Mouse (Mus musculus) layer of hippocampus, postnatal 25 days (tissue): ENCODE measurements around the gene Il6ra. TPM values are rescaled to one million over a fixed set of nuclear protein-coding genes. Genes with fewer than 3 reads are reported as not detected.

Experiments
- DNase-seq, 2 experiments: peaks; one replicate each; pipeline ENCODE4 v3.0.0; 2022; ENCODE audit warnings: mixed read lengths in 2 of 2, low spot score in 1 of 2; ENCODE audit errors: extremely low spot score in 1 of 2
- total RNA-seq, 2 experiments: library from RNA; stranded (reverse); gene quantifications; 2 replicates each; pipeline ENCODE4 v1.2.3; 2021

The Il6ra gene
- 1 to 10 TPM; 4.9 to 5.6 TPM for total RNA-seq

DNA sequence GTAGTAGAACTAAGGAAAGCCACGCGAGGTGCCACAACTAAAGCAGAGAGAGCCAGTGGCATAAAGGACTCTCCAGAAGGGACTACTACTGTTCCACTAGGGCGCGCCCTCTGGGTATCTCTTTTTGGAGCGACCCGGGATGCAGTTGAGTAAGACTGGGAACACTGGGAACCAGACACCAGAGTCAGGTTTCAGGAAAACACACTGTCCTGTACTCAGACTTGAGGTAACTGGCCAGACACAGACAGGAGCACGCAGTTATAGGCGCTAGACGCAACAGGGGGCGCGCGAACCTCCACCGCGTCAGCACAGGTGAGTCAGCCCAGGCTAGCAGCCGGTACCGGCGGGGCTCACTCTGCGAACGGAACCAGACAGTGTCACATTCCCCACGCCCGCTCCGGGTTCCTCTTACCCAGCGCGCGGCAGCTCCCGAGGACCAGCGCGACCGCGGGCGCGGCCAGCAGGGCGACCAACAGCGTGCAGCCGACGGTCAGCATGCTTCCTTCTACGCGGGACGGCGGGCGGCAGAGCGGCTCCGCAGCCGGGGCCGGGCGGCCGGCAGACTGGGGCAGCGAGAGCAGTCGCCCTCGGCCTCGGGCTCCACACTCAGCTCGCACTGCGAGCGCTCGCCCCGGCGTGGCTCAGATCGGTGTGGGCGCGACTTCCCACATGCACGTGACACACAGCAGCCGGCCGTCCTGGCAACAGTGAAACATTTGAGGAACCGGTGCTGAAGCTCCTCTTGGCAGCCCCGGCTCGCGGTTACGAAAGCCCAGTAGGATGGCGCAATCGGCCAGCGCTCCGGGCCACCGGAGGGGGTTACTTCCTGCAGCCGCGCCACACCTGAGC, at the start of gene Il6ra:
TSS of gene Il6ra (minus strand) at position 654 of the 849 bp plus-strand sequence.
- peak; percentile 56 to 57 for DNase-seq

DNA sequence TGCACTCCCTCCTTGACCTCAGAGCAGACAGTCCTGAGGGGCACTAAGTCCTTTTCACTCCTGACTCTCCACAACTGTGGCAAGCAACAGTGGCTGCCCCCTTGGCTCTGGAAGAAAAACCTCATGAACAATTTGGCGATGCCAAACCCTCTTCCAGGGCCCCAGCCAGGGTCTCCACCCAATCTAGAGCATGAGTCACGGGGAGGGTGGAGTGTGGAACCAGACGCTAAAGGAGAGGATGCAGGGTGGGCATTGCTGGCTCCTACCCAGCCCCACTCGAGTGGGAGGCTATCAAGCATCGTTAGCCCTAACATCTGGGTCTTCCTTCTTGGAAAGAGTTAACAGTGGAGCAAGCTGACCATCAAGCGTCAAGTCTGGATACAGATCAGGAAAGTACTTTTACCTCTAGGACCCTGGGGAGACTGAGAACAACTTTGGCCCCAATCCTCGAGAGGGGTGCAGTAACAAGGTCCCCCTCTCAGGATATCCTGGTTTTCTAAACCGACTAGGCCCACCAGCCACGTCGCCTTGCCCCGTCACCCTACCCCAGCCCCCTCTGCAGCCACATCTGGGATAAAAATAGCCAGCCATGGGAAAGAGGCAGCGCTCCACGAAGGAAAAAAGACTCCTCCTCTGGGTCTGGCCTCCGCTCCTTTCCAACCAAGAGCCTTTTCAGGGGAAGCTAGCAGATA, 49.2 kb upstream of the Il6ra start:
- DNase-seq, result no peak

DNA sequence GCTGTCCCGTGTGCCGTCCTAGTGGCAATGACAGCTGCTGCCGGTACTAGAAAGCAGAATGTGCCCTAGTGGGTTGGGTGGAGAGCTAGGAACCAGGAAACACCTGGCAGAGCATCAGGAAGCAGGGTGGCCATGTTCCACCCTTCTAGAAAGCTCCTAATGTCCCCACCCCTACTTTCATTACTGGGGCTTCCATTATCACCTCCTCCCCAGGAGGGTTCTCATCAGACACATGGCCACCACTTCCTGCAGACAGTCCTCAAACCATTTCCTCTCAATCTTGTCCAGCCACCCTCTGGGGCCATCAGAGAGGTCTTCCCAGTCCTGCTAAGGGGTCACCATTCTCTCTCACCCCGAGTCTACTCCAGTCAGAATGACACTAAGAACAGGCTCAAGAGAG, 48.4 kb upstream of the Il6ra start:
- DNase-seq, result no peak

DNA sequence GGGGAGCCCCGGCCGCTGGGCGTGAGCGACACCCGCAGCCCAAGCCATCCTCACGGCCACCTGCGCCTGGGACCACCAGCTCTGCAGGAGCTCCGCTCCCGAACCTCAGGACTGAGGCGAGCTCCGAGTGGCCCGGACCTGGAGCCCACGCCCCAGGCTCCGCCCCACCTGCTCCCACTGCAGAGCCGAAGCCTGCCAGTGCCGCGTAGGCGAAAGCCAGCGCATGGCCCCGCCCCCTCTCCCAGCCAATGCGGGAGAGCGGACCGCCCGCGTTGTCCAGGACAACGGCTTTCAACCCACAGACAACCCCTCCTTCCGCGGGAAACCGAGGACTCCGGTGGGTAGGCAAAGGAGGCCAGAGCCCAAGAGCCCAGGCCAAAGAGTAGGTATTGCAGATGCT, 47.5 kb upstream of the Il6ra start:
- DNase-seq, result peak; percentile 85 to 88

DNA sequence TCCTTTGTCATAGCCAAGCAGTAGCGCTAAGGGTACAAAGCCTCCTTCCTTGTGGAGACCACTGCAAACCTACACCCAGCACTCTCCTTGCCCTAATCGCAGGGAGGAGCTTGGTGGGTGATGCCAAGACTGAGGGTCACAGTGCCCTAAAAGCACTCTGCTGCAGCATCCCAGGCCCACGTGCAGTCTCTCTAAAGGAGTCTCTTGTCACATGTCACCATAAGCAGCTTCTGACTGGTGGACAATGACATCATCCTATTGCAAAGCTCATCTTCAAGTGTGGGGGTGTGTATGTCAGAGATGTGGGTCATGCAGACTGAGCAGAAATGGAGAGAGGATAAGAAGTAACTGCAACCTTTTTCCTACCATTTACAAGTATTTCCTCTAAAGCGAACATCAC, 46.4 kb upstream of the Il6ra start:
- DNase-seq, result no peak

DNA sequence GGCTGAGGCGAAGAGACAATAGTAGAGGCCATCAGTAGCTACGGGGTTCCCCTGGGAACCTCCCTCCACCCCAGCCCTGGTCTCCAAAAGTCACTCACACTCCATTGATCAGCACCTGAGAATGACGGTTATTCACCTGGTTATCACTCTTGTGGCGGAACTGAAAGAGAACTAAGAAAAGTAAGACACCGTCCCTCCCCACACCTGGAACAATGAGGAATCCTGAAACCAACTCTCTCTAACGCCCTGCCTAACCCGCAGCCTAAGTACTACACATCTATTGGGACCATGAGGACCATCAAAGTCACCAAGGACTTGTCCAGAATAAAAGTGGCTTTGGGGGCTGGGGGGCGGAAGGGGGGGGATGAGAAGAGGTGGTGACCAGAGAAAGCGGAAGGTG, 44.9 kb upstream of the Il6ra start:
- DNase-seq, result no peak

DNA sequence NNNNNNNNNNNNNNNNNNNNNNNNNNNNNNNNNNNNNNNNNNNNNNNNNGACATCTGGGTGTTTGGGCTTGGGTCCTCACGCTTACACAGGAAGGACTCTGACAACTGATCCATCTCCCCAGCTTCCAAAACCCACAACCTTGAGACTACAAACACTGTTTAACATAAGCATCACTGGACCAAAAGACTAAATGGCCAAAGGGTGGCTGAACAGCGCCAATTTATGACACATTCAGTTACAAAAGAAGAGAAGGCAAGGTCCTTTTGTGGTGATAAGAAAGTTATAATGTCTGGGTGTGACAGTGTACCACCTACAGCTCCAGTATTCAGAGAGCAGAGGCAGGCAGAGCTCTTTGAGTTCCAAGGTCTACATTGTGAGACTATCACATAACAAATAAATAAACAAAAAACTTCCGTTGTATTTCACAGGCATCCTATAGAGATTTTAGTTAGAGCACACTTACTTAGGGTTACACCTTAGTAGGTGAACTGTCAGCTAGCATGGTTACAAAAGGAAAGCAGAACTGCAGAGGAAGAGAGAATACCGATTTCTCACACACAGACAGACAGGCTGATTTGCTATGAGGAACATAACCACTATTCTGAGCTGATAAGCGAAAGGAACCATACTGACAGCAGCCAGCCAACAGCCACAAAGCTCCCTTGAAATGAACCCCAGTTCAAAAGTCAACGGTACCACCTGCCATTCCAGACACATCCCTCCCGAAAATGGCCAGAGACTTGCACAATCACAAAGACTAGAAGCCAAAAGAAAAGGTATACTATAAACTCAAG, 43.4 kb upstream of the Il6ra start:
- DNase-seq, result no peak

DNA sequence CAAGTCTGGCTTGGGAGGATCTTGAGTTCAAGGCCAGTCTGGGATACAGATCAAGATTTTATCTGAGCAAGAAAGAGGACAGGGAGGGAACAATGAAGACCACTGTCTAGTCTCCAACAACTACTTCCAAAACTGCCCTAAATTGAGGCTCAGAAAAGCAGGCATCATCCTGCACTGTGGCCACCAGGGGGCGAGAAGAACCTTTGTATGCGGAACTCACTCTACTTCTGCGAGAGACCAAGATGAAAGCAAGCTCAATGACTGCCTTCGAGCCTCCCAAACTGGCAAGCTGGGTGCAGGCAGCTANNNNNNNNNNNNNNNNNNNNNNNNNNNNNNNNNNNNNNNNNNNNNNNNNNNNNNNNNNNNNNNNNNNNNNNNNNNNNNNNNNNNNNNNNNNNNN, 40.4 kb upstream of the Il6ra start:
- DNase-seq, result peak; percentile 49 to 81

DNA sequence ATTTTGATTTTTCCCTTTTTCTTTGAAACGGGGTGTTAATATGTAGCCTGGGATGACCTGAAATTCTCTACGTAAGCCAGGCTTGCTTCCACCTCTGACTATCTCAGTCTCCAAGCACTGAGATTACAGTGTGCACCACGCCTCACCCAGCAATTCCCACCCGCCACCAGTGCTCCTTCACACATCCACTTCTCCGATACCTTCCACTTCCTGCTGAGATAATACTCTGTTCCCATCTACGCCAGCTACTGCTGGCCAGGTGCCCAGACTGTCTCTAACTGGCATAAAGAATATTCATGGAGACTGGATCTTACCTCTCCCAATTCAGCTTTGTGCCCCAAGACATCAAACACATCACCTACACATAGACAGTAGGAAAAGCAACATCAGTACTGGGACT, 35.7 kb upstream of the Il6ra start:
- DNase-seq, result peak in 1 of 2 experiments; percentile 37

DNA sequence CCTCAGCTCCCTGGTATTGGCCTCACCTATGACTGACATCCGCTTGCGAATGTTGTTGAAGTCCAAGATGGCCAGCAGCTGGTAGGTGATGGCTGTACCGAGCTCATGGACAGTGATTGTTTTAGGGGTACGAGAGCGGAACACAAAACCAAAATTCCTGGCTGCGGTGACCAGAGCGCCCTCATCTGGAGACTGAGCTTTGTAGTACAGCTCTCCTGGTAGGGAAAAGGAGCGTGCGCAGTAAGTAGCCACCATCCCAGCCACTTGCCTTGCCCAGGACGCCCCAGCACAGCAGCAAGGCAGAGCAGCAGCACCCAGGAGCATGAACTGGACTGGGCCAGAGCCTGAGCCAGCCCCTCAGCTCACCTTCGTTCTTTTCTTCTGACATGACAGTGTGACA, 35.0 kb upstream of the Il6ra start:
- no peak for DNase-seq

DNA sequence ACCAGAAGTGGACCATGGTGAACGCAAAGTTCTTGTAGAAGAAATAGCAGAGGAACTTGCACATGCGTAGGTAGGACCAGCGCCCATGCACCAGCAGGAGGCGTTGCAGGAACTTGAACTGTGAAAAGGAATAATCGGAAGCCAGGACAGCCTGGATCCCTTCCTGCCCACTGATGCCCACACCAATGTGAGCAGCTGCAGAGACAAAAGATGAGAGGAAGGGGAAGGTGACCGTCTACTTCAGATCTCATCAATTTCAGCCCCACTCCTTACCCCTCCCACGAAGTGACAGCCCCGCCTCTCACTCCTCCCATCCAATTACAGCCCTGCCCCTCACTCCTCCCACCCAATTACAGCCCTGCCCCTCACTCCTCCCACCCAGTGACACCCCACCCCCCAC, 32.0 kb upstream of the Il6ra start:
- DNase-seq, result no peak

DNA sequence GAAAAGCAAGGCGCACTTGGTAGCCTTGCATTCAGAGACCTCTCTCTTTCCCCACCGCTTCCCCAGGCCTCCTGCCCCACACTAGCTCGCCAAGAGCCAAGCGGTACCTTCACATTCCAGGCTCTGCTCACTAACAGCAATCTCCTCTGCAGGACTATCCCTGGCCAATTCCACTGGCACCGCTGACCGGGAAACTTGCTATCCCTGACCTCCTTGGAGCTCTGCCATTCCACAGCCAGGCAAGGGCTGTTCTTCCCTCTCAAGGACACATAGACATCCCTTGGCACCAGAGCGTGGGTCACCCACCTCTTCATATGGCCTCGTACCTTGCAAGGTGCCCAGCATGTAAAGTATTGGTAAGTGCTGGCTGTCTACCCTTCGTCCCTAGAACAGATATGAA, 29.9 kb upstream of the Il6ra start:
- DNase-seq, result no peak

DNA sequence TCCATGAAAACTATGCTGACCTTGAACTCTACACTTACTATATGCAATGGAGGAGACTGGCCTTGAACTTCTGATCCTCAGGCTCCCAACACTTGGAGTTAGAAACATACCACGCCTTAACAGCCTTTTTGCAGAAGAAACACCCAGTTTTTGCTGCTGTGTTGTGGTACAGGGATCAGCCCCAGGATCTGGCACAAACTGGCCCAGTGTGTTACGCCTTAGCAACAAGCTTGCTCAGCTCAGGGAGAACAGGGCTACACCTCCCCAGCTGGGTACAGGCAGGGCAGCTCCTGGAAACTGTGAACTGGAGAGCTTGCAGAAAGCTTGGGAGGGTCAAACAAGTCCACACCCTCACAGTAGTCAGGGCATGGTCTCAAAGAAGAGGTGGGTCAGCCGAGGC, 23.5 kb upstream of the Il6ra start:
- no peak for DNase-seq

DNA sequence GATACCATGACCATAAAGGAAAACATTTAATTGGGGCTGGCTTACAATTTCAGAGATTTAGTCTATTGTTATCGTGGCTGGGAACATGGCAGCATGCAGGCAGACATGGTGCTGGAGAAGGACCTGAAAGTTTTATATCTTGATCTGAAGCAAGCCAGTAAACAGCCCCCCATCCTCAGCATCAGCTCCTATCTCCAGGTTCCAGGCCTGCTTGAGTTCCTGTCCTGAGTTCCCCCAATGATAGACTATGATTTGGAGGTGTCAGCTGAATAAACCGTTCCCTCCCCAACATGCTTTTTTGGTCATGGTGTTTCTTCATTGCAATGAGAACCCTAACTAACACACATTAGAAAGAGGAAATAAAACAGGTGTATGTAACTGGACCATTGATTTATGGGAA, 19.9 kb upstream of the Il6ra start:
- no peak for DNase-seq

DNA sequence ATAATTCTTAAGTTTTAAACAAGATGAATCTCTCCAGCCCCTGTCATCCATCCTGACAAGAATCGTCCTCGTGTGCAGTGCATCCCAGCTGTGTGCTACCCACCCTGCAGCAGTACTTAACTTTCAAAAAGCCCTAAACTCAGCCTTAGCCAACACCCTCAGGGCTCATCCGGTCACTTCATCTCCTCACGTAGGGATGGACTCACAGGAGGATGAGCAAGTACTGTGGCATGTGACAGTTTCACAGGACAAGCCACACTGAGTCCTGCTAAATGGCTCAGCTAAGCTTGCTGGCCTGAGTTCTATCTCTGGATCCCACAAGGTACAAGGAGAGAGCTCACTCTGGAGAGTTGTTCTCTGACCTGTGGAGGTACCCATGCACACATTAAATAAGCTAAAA, 16.0 kb upstream of the Il6ra start:
- DNase-seq, result no peak

DNA sequence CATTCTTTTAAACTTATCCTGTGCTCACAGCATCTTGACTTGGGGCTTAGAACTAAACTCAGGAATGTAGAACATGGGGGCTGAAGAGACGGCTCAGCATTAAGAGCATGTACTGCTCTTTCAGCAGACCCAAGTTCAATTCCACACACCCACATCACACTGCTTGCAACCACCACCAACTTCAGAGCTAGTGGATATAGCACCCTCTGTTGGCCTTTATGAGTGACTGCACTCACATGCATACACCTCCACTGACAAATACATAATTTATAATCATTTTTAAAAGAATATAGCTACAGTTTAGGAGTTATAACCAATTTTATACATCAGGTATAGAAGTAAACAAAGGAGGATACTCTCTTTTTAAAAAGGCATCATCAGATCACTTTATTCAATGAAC, 13.4 kb upstream of the Il6ra start:
- DNase-seq, result no peak

DNA sequence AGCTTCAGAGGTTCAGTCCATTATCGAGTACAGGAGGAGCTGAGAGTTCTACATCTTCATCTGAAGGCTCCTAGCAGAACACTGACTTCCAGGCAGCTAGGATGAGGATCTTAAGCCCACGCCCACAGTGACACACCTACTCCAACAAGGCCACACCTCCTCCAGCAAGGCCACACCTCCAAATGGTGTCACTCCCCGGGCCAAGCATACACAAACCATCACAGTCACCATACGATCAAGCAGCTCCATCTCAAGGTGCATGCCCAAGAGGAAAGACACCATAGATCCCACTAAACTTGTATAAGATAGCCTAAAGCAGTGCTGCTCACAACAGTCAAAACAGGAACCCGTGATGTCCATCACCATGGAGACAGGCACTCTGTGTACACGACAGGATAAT, 7.7 kb upstream of the Il6ra start:
- no peak for DNase-seq

DNA sequence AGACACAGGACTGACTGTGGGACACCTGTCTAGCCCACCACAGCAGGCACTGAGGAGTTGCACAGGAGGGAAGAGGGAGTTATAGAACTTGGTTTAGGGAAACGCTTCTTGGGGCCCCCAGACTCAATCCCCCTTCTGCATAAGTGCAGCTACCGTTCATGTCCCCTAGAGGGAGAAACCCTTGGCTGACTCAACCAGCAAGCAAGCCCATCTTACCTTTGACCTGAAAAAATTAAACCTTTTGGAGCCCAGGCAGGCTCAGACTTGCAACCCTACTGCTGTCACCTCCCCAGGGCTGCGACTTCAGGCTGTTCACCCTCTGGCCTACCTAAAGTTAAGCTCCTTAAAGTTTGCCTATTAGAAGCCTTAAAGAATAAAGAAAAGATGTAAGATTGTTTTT, 4.4 kb upstream of the Il6ra start:
- no peak for DNase-seq

DNA sequence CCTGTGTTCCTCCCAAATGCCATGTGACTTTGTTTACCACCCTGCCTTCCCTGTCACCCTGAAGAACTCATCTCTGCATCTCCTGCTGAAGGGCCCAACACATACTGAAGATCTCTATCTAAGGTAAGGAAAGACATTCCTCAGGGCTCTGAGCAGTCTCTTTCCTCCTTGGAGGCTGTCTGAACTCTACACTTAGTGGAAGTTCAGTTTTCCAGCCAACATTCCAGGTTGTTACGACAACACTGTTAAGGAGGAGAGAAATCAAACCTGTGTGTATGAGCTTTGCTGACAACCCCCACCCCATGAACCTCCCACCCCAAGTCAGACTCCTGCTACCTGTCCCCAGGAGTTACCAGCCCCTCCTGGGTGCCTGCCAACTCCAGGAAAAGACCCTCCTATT, 3.6 kb upstream of the Il6ra start:
- no peak for DNase-seq

DNA sequence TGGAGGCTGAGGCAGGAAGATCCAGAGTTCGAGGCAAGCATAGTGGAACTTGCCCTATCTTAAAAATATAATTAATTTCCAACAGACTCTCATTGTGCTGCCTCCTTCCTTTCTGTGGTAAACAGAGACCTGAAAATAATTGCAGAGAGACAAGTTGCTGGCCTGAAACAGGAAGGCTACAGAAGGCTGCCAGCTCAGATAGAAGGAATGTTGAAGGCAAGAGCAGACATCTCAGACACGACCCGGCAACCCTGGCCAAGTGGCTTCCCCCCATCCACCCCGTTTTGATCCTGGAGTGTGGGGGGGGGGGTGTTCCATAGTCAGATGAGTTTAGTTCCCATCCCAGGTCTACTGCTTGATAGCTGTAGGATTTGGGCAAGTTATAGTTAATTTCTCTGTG, 1.7 kb upstream of the Il6ra start:
- DNase-seq, result no peak

DNA sequence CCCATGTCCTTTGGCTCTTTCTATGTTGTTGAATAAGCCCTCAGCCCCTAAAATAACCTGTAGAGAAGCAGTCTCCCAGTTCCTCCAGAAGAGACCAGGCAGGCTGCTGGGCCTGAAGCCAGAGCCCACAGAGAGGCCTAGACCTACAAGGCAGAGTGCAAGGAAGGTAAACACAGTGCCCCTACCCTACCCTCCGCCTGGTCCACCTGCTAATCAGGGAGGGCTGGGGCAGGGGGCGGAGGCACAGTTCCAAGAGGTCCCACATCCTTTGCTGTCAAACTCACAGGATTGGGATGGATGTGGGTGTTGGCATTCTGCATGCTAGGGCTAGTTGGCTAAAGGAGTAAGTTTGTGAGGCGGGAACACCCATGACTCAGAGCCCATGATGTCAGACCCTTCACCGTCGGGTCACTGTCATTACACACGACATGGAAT, 871 bp downstream of the Il6ra start:
- DNase-seq, result no peak
